Mouse (Mus musculus) lung, postnatal 0 days (tissue): ENCODE measurements around the gene H2-K1.

ENCODE experiments used
- CTCF ChIP-seq: IDR thresholded peaks from 2 replicates; pipeline ENCODE4 v1.5.1; 2016; ENCODE audit warnings: antibody characterized with exemption, mild to moderate bottlenecking
- EP300 ChIP-seq: IDR thresholded peaks from 2 replicates; pipeline ENCODE4 v1.6.1; 2016; ENCODE audit warnings: antibody characterized with exemption, mild to moderate bottlenecking, control low read depth

DNA sequence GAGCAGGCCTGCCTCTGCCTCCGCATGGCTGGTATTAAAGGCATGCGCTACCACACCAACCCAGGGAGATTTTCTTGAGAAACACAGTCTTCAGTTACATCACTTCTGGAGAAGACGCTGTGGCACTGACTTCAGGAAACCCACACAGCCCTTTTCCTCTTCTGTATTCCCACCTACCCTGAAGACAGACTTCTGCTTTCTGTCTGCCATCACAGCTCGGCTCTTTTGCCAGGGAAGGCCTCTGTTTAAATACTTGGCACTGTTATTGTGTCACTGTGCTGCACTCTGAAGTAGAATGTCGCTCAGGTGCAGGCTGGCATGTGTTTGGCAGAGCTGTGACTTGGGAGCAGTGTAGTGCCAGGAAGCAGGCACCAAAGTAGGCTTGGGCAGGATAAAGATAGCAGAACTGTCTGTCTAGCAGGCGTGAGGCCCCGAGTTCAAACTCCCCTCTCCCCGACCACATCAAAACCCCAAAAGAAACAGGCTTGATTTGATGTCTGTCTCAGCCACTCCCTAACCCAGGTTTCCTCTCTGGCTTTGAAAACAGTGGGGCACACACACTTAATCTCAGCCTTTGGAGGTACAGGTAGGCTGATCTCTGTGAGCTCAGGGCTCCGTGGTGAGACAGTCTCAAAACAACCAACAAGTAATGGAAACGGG, 52.6 kb downstream of the H2-K1 start:
- TF ChIP-seq EP300, result no peak
- no peak for TF ChIP-seq CTCF
